ENCODE assay signal across 15 mouse cellular contexts in genomic region chr3:21992203-21992602, GRCm38 (mm10).
DNase-seq lines count a peak whose midpoint lies in the region; ATAC-seq and TF ChIP-seq lines count a peak whose summit lies in the region.
"Had no signal": no experiment of that assay in that cellular context is flagged by ENCODE, and none has a peak within 500 bp of the region (broad histone marks: within the 10 kb centered on the region; RNA-seq: fewer than 3 reads in every experiment).

No protein-coding gene starts in this region.

- H3K9ac ChIP-seq in liver, embryonic 16.5 days (ENCODE audit: low read depth, low read length) = no peak overlapping the region
- no peak overlapping the region for H3K9ac ChIP-seq in hindbrain, embryonic 12.5 days
- H3K9ac ChIP-seq: forebrain, embryonic 15.5 days had no signal

- H3K9me3 ChIP-seq in liver, embryonic 16.5 days (replicated peaks; ENCODE audit: control insufficient read depth, low read length) = no peaks in the 10 kb centered on the region
- no peaks in the 10 kb centered on the region for H3K9me3 ChIP-seq in hindbrain, embryonic 12.5 days (replicated peaks)
- H3K9me3 ChIP-seq: forebrain, embryonic 15.5 days; midbrain, embryonic 10.5 days had no signal

- H3K4me3 ChIP-seq in bone marrow macrophage, adult 2 months (ENCODE audit: insufficient read depth, low read length) = peak overlapping the region; percentile 34
- H3K4me3 ChIP-seq in liver, embryonic 16.5 days (ENCODE audit: low read depth, low read length) = no peak overlapping the region
- H3K4me3 ChIP-seq in hindbrain, embryonic 12.5 days = no peak overlapping the region
- H3K4me3 ChIP-seq: forebrain, embryonic 15.5 days; midbrain, embryonic 10.5 days had no signal

- H3K27me3 ChIP-seq in liver, embryonic 16.5 days (ENCODE audit: control insufficient read depth, insufficient read depth, low read depth, low read length) = no peaks in the 10 kb centered on the region
- H3K27me3 ChIP-seq in hindbrain, embryonic 12.5 days = no peaks in the 10 kb centered on the region
- H3K27me3 ChIP-seq: forebrain, embryonic 15.5 days had no signal

- no peaks in the 10 kb centered on the region for H3K36me3 ChIP-seq in liver, embryonic 16.5 days (ENCODE audit: control insufficient read depth, insufficient read depth)
- no peaks in the 10 kb centered on the region for H3K36me3 ChIP-seq in hindbrain, embryonic 12.5 days
- H3K36me3 ChIP-seq: forebrain, embryonic 15.5 days; midbrain, embryonic 10.5 days had no signal

- peaks cover 54% of the 10 kb centered on the region for H3K4me1 ChIP-seq in bone marrow macrophage, adult 2 months (ENCODE audit: control insufficient read depth, insufficient read depth, low read length)
- peaks cover 14% of the 10 kb centered on the region for H3K4me1 ChIP-seq in liver, embryonic 16.5 days (ENCODE audit: control insufficient read depth, low read depth, low read length)
- no peaks in the 10 kb centered on the region for H3K4me1 ChIP-seq in hindbrain, embryonic 12.5 days
- H3K4me1 ChIP-seq: forebrain, embryonic 15.5 days; midbrain, embryonic 10.5 days had no signal

- peak; percentile 9 for DNase-seq in thymus, postnatal 4 days
- DNase-seq in thymus, postnatal 25 days = no peak
- no peak for DNase-seq in frontal cortex, postnatal 10 days (ENCODE audit: low spot score in 2 of 2)
- DNase-seq in c-Kit-positive CD71-positive TER-119-positive erythroid progenitor cells, embryonic 14.5 days (ENCODE audit: low spot score) = no peak
- DNase-seq: cerebellum, adult 2 months; embryo, embryonic 11 days; gastrocnemius, postnatal 10 days; retina, postnatal 1 day had no signal

- no peak for TF ChIP-seq CTCF in bone marrow macrophage, adult 2 months (IDR thresholded peaks at IDR 0.05; ENCODE audit: low read depth, low read length)

- TF ChIP-seq POLR2A in bone marrow macrophage, adult 2 months (IDR thresholded peaks at IDR 0.05; ENCODE audit: borderline replicate concordance, low read depth, low read length) = no peak

- no peak for ATAC-seq in liver, embryonic 16.5 days (ENCODE audit: low read depth)
- no peak for ATAC-seq in hindbrain, embryonic 12.5 days (ENCODE audit: low FRiP score)
- ATAC-seq: forebrain, embryonic 15.5 days had no signal

- no peak overlapping the region for H3K4me2 ChIP-seq in liver, embryonic 16.5 days (ENCODE audit: low read depth, low read length)
- no peak overlapping the region for H3K4me2 ChIP-seq in hindbrain, embryonic 12.5 days (replicated peaks)
- H3K4me2 ChIP-seq: forebrain, embryonic 15.5 days had no signal

- peak overlapping the region; percentile 95 for H3K27ac ChIP-seq in bone marrow macrophage, adult 2 months (ENCODE audit: insufficient read depth, low read depth, low read length)
- peak overlapping the region; percentile 61; the same call in 1 of the 2 replicates for H3K27ac ChIP-seq in liver, embryonic 16.5 days (ENCODE audit: low read length)
- H3K27ac ChIP-seq in hindbrain, embryonic 12.5 days = no peak overlapping the region
- H3K27ac ChIP-seq: forebrain, embryonic 15.5 days; kidney, postnatal 0 days; midbrain, embryonic 10.5 days; stomach, postnatal 0 days had no signal

- 40% methylated on average over 5 of the region's 5 CpGs for WGBS in liver, embryonic 16.5 days (ENCODE audit: insufficient replicate concordance)
- 90% methylated on average over 5 of the region's 5 CpGs for WGBS in hindbrain, embryonic 12.5 days
